Mouse (Mus musculus): ENCODE data around the gene Zbtb20.

GRCm38 (mm10) chr16:43465368-43465839, 589.7 kb downstream of the Zbtb20 start:
- TF ChIP-seq POLR2A (IDR thresholded peaks at IDR 0.05; ENCODE audit: low read depth, low read length): no peak
- TF ChIP-seq CTCF (IDR thresholded peaks at IDR 0.05; ENCODE audit: extremely low read depth, insufficient read length, insufficient replicate concordance, low read depth, low read length): no peak

Data from small intestine, adult 2 months (tissue).